Mouse (Mus musculus) limb, embryonic 10.5 days (tissue): ENCODE measurements at regions not wholly inside any gene's neighbourhood (a gene's known extent, or its start where the extent isn't known, plus 50 kb on each side); places are given as distances from the start of the nearest gene placed in this dataset.
"Not testable (repeated sequence)": the region's sequence is repeated elsewhere in the genome, so short reads cannot be mapped to it uniquely, and the experiment has no call there.

ENCODE experiments used
- DNase-seq: peaks from one replicate; pipeline ENCODE4 v3.0.0-alpha.2; 2017; ENCODE audit warnings: low spot score
- H3K27ac ChIP-seq: fragments of 300-500 bp; sonication (generic); 2 replicates; pipeline ENCODE4 v1.5.1; 2016; ENCODE audit warnings: mild to moderate bottlenecking
- H3K27me3 ChIP-seq: fragments of 300-500 bp; sonication (generic); 2 replicates; pipeline ENCODE4 v1.6.1; 2016; ENCODE audit warnings: low read depth, mild to moderate bottlenecking; ENCODE audit not compliant: poor library complexity, severe bottlenecking
- H3K36me3 ChIP-seq: fragments of 300-500 bp; sonication (generic); 2 replicates; pipeline ENCODE4 v1.6.1; 2016; ENCODE audit warnings: mild to moderate bottlenecking, moderate library complexity
- H3K4me1 ChIP-seq: fragments of 300-500 bp; sonication (generic); 2 replicates; pipeline ENCODE4 v1.6.1; 2016
- H3K4me3 ChIP-seq: fragments of 300-500 bp; sonication (generic); 2 replicates; pipeline ENCODE4 v1.5.1; 2016; ENCODE audit warnings: mild to moderate bottlenecking, moderate library complexity
- H3K9me3 ChIP-seq: fragments of 300-500 bp; sonication (generic); replicated peaks from 2 replicates; pipeline ENCODE4 v1.6.1; 2016; ENCODE audit warnings: mild to moderate bottlenecking
- WGBS: fragments of 180-500 bp; shearing (Covaris S2); methylation state at CpG from one replicate; pipeline ENCODE4 v1.1.7; 2016; 5-methylcytosine and 5-hydroxymethylcytosine counted together

- WGBS, result 79% methylated on average over 5 of the region's 5 CpGs
These were observed 93.5 kb upstream of the Smarcad1 start for GRCm38 (mm10) chr6:64948839-64949238.

DNA sequence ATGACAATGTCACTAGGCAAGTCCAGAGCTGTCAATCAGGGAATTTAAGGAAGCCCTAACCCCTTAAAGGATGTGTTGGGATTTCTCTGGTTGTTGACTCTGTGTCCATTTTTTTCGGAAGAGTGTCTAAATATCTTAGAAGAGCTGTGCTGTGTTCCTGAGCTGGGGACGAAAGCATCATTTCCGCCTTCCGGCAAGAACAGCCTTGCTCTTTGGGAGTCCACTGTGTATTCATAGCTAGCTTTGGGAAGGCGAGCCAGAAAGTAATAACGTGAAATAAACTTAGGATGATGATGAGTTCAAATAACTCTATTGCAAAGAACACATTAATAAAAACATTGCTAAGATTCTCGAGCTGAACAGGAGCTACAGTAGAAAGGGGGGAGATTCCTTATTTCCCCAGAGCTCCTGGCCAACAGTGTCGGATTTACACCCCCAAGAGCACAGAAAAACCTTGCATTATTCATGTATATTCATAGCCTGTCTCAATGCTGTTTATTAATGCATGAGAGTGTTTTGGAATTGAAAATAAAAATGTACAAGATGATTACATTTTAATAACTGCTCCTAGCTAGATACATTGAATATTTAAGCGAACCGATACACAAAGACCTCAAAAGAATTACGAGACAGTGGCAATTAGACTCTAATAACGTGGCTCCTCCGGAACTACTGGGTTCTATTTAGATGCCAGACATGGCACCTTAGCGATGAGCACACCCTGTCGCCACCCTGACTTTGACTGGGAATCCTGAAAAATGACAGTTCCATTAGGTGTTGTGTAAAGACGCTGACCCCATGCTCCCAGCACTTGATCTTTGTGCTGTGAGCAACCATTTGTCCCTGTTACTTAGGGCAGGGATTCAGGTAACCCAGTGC lies 80.5 kb upstream of the Smarcad1 start:
- WGBS, result 80% methylated on average over 16 of the region's 16 CpGs

More at GRCm38 (mm10) chr6:64948839-64949238, 93.5 kb upstream of the Smarcad1 start:
- not testable (repeated sequence) for DNase-seq, H3K27me3 ChIP-seq, H3K27ac ChIP-seq, H3K4me1 ChIP-seq, H3K9me3 ChIP-seq, H3K4me3 ChIP-seq, H3K36me3 ChIP-seq

GRCm38 (mm10) chr6:64962612-64963011 lies 79.8 kb upstream of the Smarcad1 start:
- Histone ChIP-seq H3K36me3 (no peaks in the 10 kb centered on the region), H3K9me3 (no peaks in the 10 kb centered on the region), H3K4me3 (no peak overlapping the region), H3K27ac (no peak overlapping the region), H3K27me3 (no peaks in the 10 kb centered on the region), H3K4me1 (no peaks in the 10 kb centered on the region)
- DNase-seq, result no peak
- 79% methylated on average over 5 of the region's 5 CpGs for WGBS

More for the DNA sequence above, 80.5 kb upstream of the Smarcad1 start:
- no peak overlapping the region for H3K4me3 ChIP-seq
- H3K9me3 ChIP-seq, result no peaks in the 10 kb centered on the region
- no peak for DNase-seq
- no peak overlapping the region for H3K27ac ChIP-seq
- H3K4me1 ChIP-seq, result no peaks in the 10 kb centered on the region
- H3K27me3 ChIP-seq, result no peaks in the 10 kb centered on the region
- no peaks in the 10 kb centered on the region for H3K36me3 ChIP-seq

DNA sequence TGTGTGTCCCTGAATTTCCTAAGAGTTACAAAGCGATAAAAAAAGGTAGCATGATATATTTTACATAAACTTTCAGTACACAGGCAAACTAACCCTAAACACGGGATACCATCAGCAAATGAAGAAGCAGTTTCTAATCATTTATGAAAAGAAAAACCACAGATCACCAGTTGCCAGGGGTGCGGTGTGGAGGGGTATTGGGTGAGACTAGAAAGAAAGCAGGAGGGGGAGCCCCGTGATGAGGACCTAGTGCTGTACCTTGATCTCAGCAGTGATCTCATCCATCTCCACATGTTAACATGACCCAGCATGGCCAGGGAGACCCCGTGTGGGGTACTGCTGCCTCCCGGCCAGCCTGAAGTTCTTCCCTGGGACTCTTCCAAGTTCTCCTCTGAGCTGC lies 77.7 kb upstream of the Smarcad1 start:
- WGBS, result 72% methylated on average over 6 of the region's 6 CpGs
- H3K4me3 ChIP-seq, result no peak overlapping the region
- no peaks in the 10 kb centered on the region for H3K36me3 ChIP-seq
- H3K27me3 ChIP-seq, result no peaks in the 10 kb centered on the region
- no peak for DNase-seq
- no peaks in the 10 kb centered on the region for H3K9me3 ChIP-seq
- no peaks in the 10 kb centered on the region for H3K4me1 ChIP-seq
- H3K27ac ChIP-seq, result no peak overlapping the region

GRCm38 (mm10) chr6:64965203-64965602 lies 77.2 kb upstream of the Smarcad1 start:
- H3K9me3 ChIP-seq, result no peaks in the 10 kb centered on the region
- H3K4me1 ChIP-seq, result no peaks in the 10 kb centered on the region
- 93% methylated on average over 1 of the region's 1 CpGs for WGBS
- H3K36me3 ChIP-seq, result no peaks in the 10 kb centered on the region
- H3K4me3 ChIP-seq, result no peak overlapping the region
- no peak for DNase-seq
- H3K27me3 ChIP-seq, result no peaks in the 10 kb centered on the region
- no peak overlapping the region for H3K27ac ChIP-seq

DNA sequence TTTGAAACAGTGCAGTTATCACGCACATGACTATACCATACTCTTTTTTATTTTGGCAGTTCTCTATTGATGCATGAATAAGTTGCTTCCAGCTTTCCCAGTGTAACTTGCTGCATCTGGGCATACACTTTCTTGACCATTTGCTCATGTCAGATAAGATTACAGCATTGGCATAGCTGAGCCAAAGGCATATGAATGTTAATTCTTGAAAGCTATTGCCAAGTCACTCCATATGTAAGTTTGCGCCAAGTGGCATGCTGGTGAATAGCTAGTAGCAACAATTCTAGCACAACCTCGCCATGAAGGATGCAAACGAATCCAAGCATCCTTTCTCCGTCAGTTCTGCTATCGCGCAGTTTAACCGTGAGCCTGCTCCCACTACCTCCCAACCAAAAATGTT lies 72.2 kb upstream of the Smarcad1 start:
- no peak overlapping the region for H3K4me3 ChIP-seq
- no peak overlapping the region for H3K27ac ChIP-seq
- no peak for DNase-seq
- no peaks in the 10 kb centered on the region for H3K4me1 ChIP-seq
- no peaks in the 10 kb centered on the region for H3K9me3 ChIP-seq
- WGBS, result 88% methylated on average over 8 of the region's 8 CpGs
- no peaks in the 10 kb centered on the region for H3K27me3 ChIP-seq
- no peaks in the 10 kb centered on the region for H3K36me3 ChIP-seq

DNA sequence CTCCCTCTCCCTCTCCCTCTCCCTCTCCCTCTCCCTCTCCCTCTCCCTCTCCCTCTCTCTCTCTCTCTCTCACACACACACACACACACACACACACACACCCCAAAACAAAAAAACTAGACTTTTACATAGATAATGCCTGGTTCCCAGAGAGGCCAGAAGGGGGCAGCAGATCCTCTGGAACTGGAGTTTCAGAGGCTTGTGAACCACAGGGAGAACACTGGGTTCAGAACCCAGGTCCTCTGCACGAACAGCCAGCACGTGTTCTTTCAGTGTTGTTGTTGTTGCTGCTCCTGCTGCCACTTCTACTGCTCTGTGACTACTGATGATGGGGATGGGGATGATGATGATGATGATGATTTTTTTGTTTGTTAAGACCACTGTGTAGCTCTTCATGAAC lies 68.4 kb upstream of the Smarcad1 start:
- Histone ChIP-seq H3K9me3 (no peaks in the 10 kb centered on the region), H3K27ac (no peak overlapping the region), H3K4me1 (no peaks in the 10 kb centered on the region), H3K36me3 (no peaks in the 10 kb centered on the region), H3K4me3 (no peak overlapping the region), H3K27me3 (no peaks in the 10 kb centered on the region)
- 52% methylated on average over 2 of the region's 2 CpGs for WGBS
- DNase-seq, result peak; percentile 33

DNA sequence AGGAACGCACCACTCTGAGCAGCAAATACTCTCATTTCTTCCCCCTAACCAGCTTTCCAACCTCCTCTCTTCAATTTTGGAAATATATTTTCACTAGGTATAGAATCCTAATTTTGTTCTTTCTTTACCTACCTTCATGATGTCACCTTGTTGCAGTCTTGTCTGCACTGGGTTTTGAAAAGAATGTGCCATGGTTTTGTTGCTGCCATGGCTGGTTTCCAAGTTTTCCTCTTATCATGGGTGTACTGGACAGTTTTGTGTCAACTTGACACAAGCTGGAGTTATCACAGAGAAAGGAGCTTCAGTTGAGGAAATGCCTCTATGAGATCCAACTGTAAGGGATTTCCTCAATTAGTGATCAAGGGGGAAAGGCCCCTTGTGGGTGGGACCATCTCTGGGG lies 67.9 kb upstream of the Smarcad1 start:
- WGBS, result 91% methylated on average over 1 of the region's 1 CpGs
- H3K9me3 ChIP-seq, H3K36me3 ChIP-seq, H3K4me1 ChIP-seq, H3K27ac ChIP-seq, H3K27me3 ChIP-seq, DNase-seq, H3K4me3 ChIP-seq: not testable (repeated sequence)

GRCm38 (mm10) chr6:64982132-64982531 lies 60.3 kb upstream of the Smarcad1 start:
- 54% methylated on average over 2 of the region's 2 CpGs for WGBS
- no peak for DNase-seq
- no peaks in the 10 kb centered on the region for H3K4me1 ChIP-seq
- no peaks in the 10 kb centered on the region for H3K27me3 ChIP-seq
- H3K4me3 ChIP-seq, result no peak overlapping the region
- H3K36me3 ChIP-seq, result no peaks in the 10 kb centered on the region
- H3K27ac ChIP-seq, result no peak overlapping the region
- H3K9me3 ChIP-seq, result no peaks in the 10 kb centered on the region
